Mouse (Mus musculus): Measurements from ENCODE around the gene Dennd1a. TPM values are rescaled to one million over a fixed set of nuclear protein-coding genes. Genes with fewer than 3 reads are reported as not detected.

Gene Dennd1a
- polyA plus RNA-seq, 1 experiment from 2014 or later, result 13.9 TPM

DNA sequence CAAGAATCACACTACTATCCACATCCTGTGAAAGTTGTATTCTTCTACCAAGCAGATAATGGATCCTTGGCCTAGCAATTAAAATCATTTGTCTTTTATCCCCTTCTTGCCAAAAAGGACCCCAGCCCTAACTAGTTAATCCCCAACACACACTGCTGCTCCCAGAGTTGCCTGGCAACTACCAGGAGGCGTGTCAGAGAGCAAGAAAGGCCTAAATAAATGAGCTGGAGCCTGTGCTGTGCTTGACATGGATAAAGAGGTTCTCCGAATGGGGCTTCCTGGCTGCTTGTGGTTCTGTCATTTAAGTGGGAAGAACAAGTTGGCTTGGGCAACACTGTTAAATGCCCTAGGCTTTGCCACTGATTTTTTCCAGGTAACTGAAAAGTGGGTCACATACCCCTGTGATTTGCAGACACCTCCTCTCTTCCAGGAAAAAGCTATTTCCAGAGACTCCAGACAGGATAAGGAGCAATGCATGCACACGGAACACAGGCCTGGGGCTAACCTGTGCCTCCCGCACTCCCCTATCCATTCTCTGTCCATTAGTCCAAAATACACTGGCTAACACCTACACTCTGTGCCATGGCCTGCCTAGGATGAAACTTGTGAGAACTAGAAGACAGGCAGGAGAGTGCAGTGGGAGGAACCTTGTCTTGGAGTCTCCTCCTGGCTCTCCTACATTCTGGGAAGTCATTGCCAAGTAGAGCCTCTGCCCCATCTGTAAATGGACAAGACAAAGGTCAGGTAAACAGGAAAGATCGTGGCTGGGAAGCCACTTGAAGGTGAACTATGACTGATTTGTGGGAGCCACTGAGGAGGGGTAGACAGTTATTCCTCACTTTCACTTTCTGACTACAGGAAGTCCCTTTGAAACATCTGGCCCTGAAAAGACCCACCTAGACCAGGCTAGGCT, 355.9 kb downstream of the Dennd1a start:
- H3K9ac ChIP-seq (ENCODE audit: low read length), result peak overlapping the region; percentile 35; the same call in 1 of the 2 replicates
- H3K4me2 ChIP-seq (ENCODE audit: low read length), result no peak overlapping the region
- peaks cover 23% of the 10 kb centered on the region for H3K4me1 ChIP-seq (ENCODE audit: control insufficient read depth, insufficient read depth, low read length)
- no peak overlapping the region for H3K4me3 ChIP-seq (ENCODE audit: low read depth, low read length)
- H3K9me3 ChIP-seq (replicated peaks; ENCODE audit: control insufficient read depth, low read length), result no peaks in the 10 kb centered on the region
- 21% methylated on average over 5 of the region's 5 CpGs for WGBS
- DNase-seq (ENCODE audit: low spot score) (peak; percentile 90), ATAC-seq (peak; percentile 94)
- H3K27me3 ChIP-seq (replicated peaks; ENCODE audit: control insufficient read depth, insufficient read depth, low read length), result no peaks in the 10 kb centered on the region
- H3K36me3 ChIP-seq (ENCODE audit: control insufficient read depth, insufficient read depth, low read length), result peaks cover 5% of the 10 kb centered on the region; the same call in 1 of the 2 replicates
- H3K27ac ChIP-seq (ENCODE audit: low read depth, low read length), result peak overlapping the region; percentile 77

DNA sequence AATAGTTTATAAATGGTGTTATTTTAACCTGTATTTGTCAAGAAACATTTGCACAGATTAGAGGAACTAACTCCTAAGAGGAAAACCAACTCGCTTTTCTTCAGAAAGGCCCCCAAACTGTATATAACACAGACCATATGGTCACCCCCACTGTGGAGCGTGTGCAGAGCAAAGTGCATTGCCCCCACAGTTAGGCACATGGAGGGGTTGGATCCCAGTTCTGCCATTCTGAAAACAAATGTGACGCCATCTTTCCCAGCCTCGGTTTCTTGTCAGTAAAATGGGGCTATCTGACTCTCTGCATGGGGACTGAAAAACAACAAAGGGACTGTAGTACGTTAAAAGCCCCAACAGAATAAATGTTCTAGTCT, 361.1 kb downstream of the Dennd1a start:
- Histone ChIP-seq H3K36me3 (ENCODE audit: control insufficient read depth, insufficient read depth, low read length) (no peaks in the 10 kb centered on the region), H3K27me3 (replicated peaks; ENCODE audit: control insufficient read depth, insufficient read depth, low read length) (no peaks in the 10 kb centered on the region), H3K4me1 (ENCODE audit: control insufficient read depth, insufficient read depth, low read length) (peaks cover 11% of the 10 kb centered on the region), H3K9ac (ENCODE audit: low read length) (no peak overlapping the region), H3K9me3 (replicated peaks; ENCODE audit: control insufficient read depth, low read length) (no peaks in the 10 kb centered on the region), H3K4me2 (ENCODE audit: low read length) (no peak overlapping the region), H3K4me3 (ENCODE audit: low read depth, low read length) (no peak overlapping the region), H3K27ac (ENCODE audit: low read depth, low read length) (no peak overlapping the region)
- DNase-seq (ENCODE audit: low spot score) (no peak), ATAC-seq (no peak)
- 56% methylated on average over 5 of the region's 5 CpGs for WGBS

DNA sequence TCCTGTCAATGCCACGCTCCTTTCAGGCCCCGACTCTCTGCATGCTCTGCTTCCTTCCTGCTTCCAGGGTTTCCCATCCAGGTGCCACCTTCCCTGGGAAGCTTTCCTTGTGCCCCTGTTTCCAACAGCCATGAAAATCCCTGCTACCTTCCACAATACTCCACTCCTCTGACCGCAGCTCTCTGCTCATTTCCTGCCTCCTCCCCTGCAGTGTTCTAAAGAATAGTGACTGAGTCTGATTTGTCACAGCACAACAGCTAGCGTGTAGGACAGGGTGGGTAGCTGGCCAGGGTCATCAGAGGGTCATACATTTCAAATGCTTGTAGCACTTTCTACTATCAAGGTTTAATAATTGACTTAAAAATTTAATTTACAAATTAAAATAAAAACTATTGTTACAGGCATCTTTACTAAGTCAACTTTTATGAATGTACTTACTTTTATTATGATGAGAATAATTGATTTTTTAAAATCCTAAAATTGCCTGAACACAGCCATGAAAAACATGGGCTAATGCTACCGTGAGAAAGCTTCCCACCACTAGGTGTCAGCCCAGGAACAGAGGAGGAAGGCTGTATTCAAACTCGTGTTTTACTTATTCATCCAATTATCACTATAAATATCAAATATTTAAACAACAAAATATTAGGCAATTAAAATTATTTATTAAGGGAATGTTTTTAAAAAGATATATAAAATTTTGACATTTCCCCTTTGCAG, 361.6 kb downstream of the Dennd1a start:
- DNase-seq (ENCODE audit: low spot score) (peak; percentile 81), ATAC-seq (peak; percentile 62; the same call in 1 of the 2 replicates)
- 13% methylated on average over 6 of the region's 6 CpGs for WGBS
- no peak overlapping the region for H3K27ac ChIP-seq (ENCODE audit: low read depth, low read length)
- no peaks in the 10 kb centered on the region for H3K36me3 ChIP-seq (ENCODE audit: control insufficient read depth, insufficient read depth, low read length)
- H3K9ac ChIP-seq (ENCODE audit: low read length), result no peak overlapping the region
- no peak overlapping the region for H3K4me2 ChIP-seq (ENCODE audit: low read length)
- no peaks in the 10 kb centered on the region for H3K9me3 ChIP-seq (replicated peaks; ENCODE audit: control insufficient read depth, low read length)
- peaks cover 7% of the 10 kb centered on the region for H3K4me1 ChIP-seq (ENCODE audit: control insufficient read depth, insufficient read depth, low read length)
- no peaks in the 10 kb centered on the region for H3K27me3 ChIP-seq (replicated peaks; ENCODE audit: control insufficient read depth, insufficient read depth, low read length)
- H3K4me3 ChIP-seq (ENCODE audit: low read depth, low read length), result no peak overlapping the region

DNA sequence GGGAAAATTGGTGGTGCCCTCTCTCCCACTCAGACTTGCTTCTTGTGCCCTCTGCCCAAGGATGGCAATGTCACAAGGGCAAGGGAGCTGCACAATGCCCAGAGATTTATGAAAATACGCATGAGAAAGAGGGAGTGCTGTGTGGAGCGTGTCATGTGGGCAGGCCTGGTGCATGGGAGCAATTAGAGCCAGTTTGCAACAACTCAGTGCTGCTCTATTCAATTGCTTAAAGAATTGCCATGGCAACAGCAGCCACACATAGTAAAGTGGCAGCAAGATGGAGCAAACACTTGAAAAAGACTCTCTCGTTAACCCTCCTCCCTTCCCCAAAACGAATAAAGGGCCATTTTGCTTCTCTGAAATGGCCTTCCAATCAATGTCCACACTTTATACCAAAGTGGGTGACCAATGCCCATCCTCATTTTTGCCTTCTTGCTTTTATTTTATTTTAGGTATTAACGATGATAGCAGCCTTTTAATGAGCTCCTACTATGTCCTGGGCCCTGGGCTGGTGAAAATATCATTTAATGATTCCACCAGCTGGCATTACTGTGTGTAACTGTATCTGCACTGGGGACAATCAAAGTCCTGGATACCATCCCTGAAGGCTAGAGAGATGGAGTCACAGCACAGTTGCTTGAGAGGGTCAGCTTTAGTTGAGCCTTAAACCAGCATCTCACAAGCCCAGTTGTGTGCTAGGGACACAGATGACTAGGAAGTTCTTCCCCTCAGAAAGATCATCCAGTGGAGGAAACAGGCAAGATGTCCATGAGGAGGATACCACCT, 378.3 kb downstream of the Dennd1a start:
- DNase-seq (ENCODE audit: low spot score), result peak; percentile 89
- WGBS, result 7% methylated on average over 5 of the region's 5 CpGs

DNA sequence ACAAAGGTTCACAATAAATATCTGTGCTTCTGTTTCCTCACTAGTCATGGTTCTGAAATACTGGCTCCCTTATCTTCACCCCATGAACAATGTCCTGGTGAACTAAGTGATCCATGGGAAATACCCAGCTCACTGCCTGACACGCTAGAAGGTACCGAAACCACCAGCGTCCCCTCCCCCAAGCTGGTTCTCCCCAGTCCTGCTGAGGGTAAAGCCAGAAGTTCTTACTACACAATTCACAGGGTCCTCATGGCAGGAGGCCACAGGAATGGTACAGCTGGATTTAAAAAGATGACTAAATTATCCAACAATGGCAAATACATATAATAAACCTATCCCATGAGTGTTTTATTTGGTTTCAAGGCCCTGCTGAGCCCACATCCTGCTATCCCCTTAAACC, 378.9 kb downstream of the Dennd1a start:
- Histone ChIP-seq H3K4me3 (ENCODE audit: low read depth, low read length) (no peak overlapping the region), H3K9ac (ENCODE audit: low read length) (no peak overlapping the region), H3K9me3 (replicated peaks; ENCODE audit: control insufficient read depth, low read length) (no peaks in the 10 kb centered on the region), H3K27ac (ENCODE audit: low read depth, low read length) (peak overlapping the region; percentile 78), H3K4me1 (ENCODE audit: control insufficient read depth, insufficient read depth, low read length) (peaks cover 17% of the 10 kb centered on the region), H3K4me2 (ENCODE audit: low read length) (no peak overlapping the region), H3K27me3 (replicated peaks; ENCODE audit: control insufficient read depth, insufficient read depth, low read length) (no peaks in the 10 kb centered on the region), H3K36me3 (ENCODE audit: control insufficient read depth, insufficient read depth, low read length) (no peaks in the 10 kb centered on the region)
- peak; percentile 19; the same call in 1 of the 2 replicates for ATAC-seq
- no peak for DNase-seq (ENCODE audit: low spot score)
- WGBS, result 36% methylated on average over 3 of the region's 3 CpGs

More for the DNA sequence above, 378.3 kb downstream of the Dennd1a start:
- no peaks in the 10 kb centered on the region for H3K36me3 ChIP-seq (ENCODE audit: control insufficient read depth, insufficient read depth, low read length)
- peak overlapping the region; percentile 78 for H3K27ac ChIP-seq (ENCODE audit: low read depth, low read length)
- no peaks in the 10 kb centered on the region for H3K9me3 ChIP-seq (replicated peaks; ENCODE audit: control insufficient read depth, low read length)
- H3K4me2 ChIP-seq (ENCODE audit: low read length), result no peak overlapping the region
- ATAC-seq, result peak; percentile 93
- peaks cover 17% of the 10 kb centered on the region for H3K4me1 ChIP-seq (ENCODE audit: control insufficient read depth, insufficient read depth, low read length)
- no peak overlapping the region for H3K9ac ChIP-seq (ENCODE audit: low read length)
- no peaks in the 10 kb centered on the region for H3K27me3 ChIP-seq (replicated peaks; ENCODE audit: control insufficient read depth, insufficient read depth, low read length)
- H3K4me3 ChIP-seq (ENCODE audit: low read depth, low read length), result no peak overlapping the region

DNA sequence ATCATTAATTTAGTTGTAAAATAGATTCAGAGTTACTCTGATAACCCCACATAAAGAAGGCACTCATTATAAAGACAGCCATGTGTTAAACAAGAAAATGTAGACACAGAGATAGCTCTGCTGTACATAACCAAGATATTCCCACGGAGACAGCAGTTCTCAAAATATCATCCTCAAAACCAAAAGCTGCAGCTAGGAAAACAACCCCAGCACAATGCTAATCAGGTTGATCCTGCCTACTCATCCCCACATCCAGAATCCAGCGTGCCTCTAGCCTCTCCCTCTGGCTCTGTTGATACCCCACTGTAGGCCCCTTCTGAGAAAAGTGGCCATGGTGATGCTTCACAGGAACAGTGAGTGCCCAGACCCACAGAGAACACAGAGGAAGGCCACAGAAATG, 380.9 kb downstream of the Dennd1a start:
- no peak overlapping the region for H3K27ac ChIP-seq (ENCODE audit: low read depth, low read length)
- H3K9ac ChIP-seq (ENCODE audit: low read length), result no peak overlapping the region
- no peak overlapping the region for H3K4me2 ChIP-seq (ENCODE audit: low read length)
- no peaks in the 10 kb centered on the region for H3K27me3 ChIP-seq (replicated peaks; ENCODE audit: control insufficient read depth, insufficient read depth, low read length)
- no peak overlapping the region for H3K4me3 ChIP-seq (ENCODE audit: low read depth, low read length)
- ATAC-seq, result no peak
- DNase-seq (ENCODE audit: low spot score), result no peak
- H3K36me3 ChIP-seq (ENCODE audit: control insufficient read depth, insufficient read depth, low read length), result no peaks in the 10 kb centered on the region
- no peaks in the 10 kb centered on the region for H3K9me3 ChIP-seq (replicated peaks; ENCODE audit: control insufficient read depth, low read length)
- 84% methylated on average over 2 of the region's 2 CpGs for WGBS
- H3K4me1 ChIP-seq (ENCODE audit: control insufficient read depth, insufficient read depth, low read length), result peaks cover 17% of the 10 kb centered on the region

DNA sequence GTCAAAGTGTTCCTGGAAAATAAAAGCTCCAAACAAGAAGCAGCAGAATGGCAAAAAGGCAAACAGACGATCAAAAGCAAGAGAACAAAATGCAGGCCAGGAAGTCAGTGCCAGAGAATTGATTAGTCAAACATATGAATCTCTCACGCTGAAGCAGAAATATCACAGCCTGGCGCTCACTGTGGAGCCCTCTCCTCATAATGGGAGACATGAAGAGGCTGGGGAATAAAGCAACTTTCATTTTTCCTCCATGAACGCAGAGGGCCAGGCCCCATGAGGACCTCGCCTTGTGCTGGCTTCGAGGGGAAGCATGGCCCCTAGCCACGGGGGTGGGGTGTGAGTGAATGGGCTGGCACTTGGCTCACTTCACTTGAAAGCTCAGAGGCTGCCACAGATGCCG, 383.9 kb downstream of the Dennd1a start:
- no peaks in the 10 kb centered on the region for H3K9me3 ChIP-seq (replicated peaks; ENCODE audit: control insufficient read depth, low read length)
- H3K9ac ChIP-seq (ENCODE audit: low read length), result no peak overlapping the region
- H3K36me3 ChIP-seq (ENCODE audit: control insufficient read depth, insufficient read depth, low read length), result no peaks in the 10 kb centered on the region
- 72% methylated on average over 8 of the region's 8 CpGs for WGBS
- no peak overlapping the region for H3K27ac ChIP-seq (ENCODE audit: low read depth, low read length)
- peak; percentile 24 for DNase-seq (ENCODE audit: low spot score)
- ATAC-seq, result peak; percentile 59
- H3K27me3 ChIP-seq (replicated peaks; ENCODE audit: control insufficient read depth, insufficient read depth, low read length), result no peaks in the 10 kb centered on the region
- no peak overlapping the region for H3K4me2 ChIP-seq (ENCODE audit: low read length)
- H3K4me3 ChIP-seq (ENCODE audit: low read depth, low read length), result no peak overlapping the region
- peaks cover 4% of the 10 kb centered on the region for H3K4me1 ChIP-seq (ENCODE audit: control insufficient read depth, insufficient read depth, low read length)

DNA sequence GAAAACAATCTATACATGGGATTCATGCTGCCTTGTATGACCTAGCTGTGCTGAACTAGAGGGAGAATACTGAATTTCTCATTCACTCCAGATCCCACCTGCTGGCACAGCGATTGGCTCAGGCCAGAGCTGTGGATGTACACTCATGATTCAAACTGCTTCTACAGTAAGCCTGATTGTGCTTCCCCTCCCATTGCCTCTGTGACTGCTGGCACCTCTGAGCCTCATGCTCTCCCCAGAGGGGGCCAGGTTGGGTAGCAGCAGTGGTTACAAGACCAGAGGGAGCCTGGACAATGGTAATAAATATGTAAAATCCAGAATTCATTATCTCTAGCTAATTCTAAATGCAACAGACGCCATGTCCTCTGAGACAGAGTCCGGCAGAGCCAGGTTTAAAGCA, 404.0 kb downstream of the Dennd1a start:
- no peak overlapping the region for H3K9ac ChIP-seq (ENCODE audit: low read length)

More for the DNA sequence above, 404.0 kb downstream of the Dennd1a start:
- Histone ChIP-seq H3K4me2 (ENCODE audit: low read length) (no peak overlapping the region), H3K27me3 (replicated peaks; ENCODE audit: control insufficient read depth, insufficient read depth, low read length) (no peaks in the 10 kb centered on the region), H3K36me3 (ENCODE audit: control insufficient read depth, insufficient read depth, low read length) (no peaks in the 10 kb centered on the region), H3K9me3 (replicated peaks; ENCODE audit: control insufficient read depth, low read length) (no peaks in the 10 kb centered on the region), H3K4me3 (ENCODE audit: low read depth, low read length) (no peak overlapping the region), H3K4me1 (ENCODE audit: control insufficient read depth, insufficient read depth, low read length) (0 out of 2 replicates have a peak, but pooled peaks cover 4% of the 10 kb centered on the region), H3K27ac (ENCODE audit: low read depth, low read length) (no peak overlapping the region; the same call in 1 of the 2 replicates)
- DNase-seq (ENCODE audit: low spot score), result no peak
- ATAC-seq, result no peak
- 72% methylated on average over 3 of the region's 3 CpGs for WGBS
